Mouse (Mus musculus): ENCODE data around the gene Camkmt.

Gene Camkmt

GRCm38 (mm10) chr17:85090120-85091099 lies at the start of gene Camkmt, which contains the start of gene Prepl:
Gene Camkmt, plus strand, starts transcription at chr17:85090552.
Gene Prepl, minus strand, starts transcription at chr17:85090241.
- peak; percentile 97 for DNase-seq

- DNase-seq: no peak
These were observed 49.4 kb upstream of the Camkmt start for GRCm38 (mm10) chr17:85040913-85041312.

GRCm38 (mm10) chr17:85042419-85042818 lies 47.9 kb upstream of the Camkmt start:
- DNase-seq: no peak

- no peak for DNase-seq
These were observed 46.9 kb upstream of the Camkmt start for GRCm38 (mm10) chr17:85043404-85043816.

GRCm38 (mm10) chr17:85044466-85044865 lies 45.9 kb upstream of the Camkmt start:
- DNase-seq: no peak

GRCm38 (mm10) chr17:85045160-85045559 lies 45.2 kb upstream of the Camkmt start:
- no peak for DNase-seq

- no peak for DNase-seq
These were observed 42.0 kb upstream of the Camkmt start for GRCm38 (mm10) chr17:85048379-85048778.

GRCm38 (mm10) chr17:85058276-85058675 lies 32.1 kb upstream of the Camkmt start:
- DNase-seq: no peak

- DNase-seq: no peak
These were observed 31.2 kb upstream of the Camkmt start for GRCm38 (mm10) chr17:85059136-85059535.

GRCm38 (mm10) chr17:85063560-85063959 lies 26.8 kb upstream of the Camkmt start:
- no peak for DNase-seq

- DNase-seq: no peak
These were observed 23.0 kb upstream of the Camkmt start for GRCm38 (mm10) chr17:85067331-85067730.

GRCm38 (mm10) chr17:85070658-85071057 lies 19.7 kb upstream of the Camkmt start:
- DNase-seq: no peak

- no peak for DNase-seq
These were observed 19.1 kb upstream of the Camkmt start for GRCm38 (mm10) chr17:85071088-85071775.

GRCm38 (mm10) chr17:85072383-85072782 lies 18.0 kb upstream of the Camkmt start:
- DNase-seq: no peak

- no peak for DNase-seq
These were observed 17.1 kb upstream of the Camkmt start for GRCm38 (mm10) chr17:85073214-85073613.

- DNase-seq: no peak
These were observed 16.3 kb upstream of the Camkmt start for GRCm38 (mm10) chr17:85074083-85074482.

- no peak for DNase-seq
These were observed 11.1 kb upstream of the Camkmt start for GRCm38 (mm10) chr17:85079276-85079675.

- no peak for DNase-seq
These were observed 9.6 kb upstream of the Camkmt start for GRCm38 (mm10) chr17:85080781-85081180.

- DNase-seq: no peak
These were observed 5.0 kb upstream of the Camkmt start for GRCm38 (mm10) chr17:85085335-85085734.

GRCm38 (mm10) chr17:85086501-85086900 lies 3.9 kb upstream of the Camkmt start:
- DNase-seq: no peak

GRCm38 (mm10) chr17:85087591-85087990 lies 2.8 kb upstream of the Camkmt start:
- peak; percentile 55 for DNase-seq

- no peak for DNase-seq
These were observed 2.0 kb upstream of the Camkmt start for GRCm38 (mm10) chr17:85088401-85088800.

- peak; percentile 32 for DNase-seq
These were observed 1.3 kb upstream of the Camkmt start for GRCm38 (mm10) chr17:85089011-85089410.

GRCm38 (mm10) chr17:85089621-85090020 lies 731 bp upstream of the Camkmt start:
- no peak for DNase-seq

Data from cerebellum, adult 8-10 months (tissue).